Mouse (Mus musculus): ENCODE data around the gene 1700067P10Rik.

- TF ChIP-seq CTCF (IDR thresholded peaks at IDR 0.05; ENCODE audit: low read depth, low read length) (no peak), POLR2A (IDR thresholded peaks at IDR 0.05; ENCODE audit: extremely low read depth, insufficient read depth, low read length) (no peak)
These were observed 33.9 kb upstream of the 1700067P10Rik start for GRCm38 (mm10) chr17:48055076-48055816.

All from liver, adult 2 months (tissue).